Mouse (Mus musculus) MEL (cell line): ENCODE results near the gene Poll.

Source experiments
- BHLHE40 ChIP-seq: IDR thresholded peaks from 2 replicates; pipeline ENCODE4 v1.6.1; 2012; ENCODE audit warnings: low read depth, mild to moderate bottlenecking, inconsistent platforms, low read length, improper control_type of control experiment, borderline replicate concordance
- CTCF ChIP-seq, 3 experiments: IDR thresholded peaks in 2 of 3; conservative IDR thresholded peaks in 1 of 3; 2 replicates each; pipeline ENCODE4 v1.5.1; 2011 to 2012; ENCODE audit warnings: low read length in 3 of 3, low read depth in 2 of 3, mild to moderate bottlenecking in 2 of 3, improper control_type of control experiment in 1 of 3, inconsistent platforms in 1 of 3, mixed read lengths in 1 of 3, moderate library complexity in 1 of 3; ENCODE audit not compliant: control insufficient read depth in 1 of 3, insufficient read depth in 1 of 3, poor library complexity in 1 of 3, severe bottlenecking in 1 of 3
- EP300 ChIP-seq, 2 experiments: IDR thresholded peaks; 2 replicates each; pipeline ENCODE4 v1.6.1; 2011; ENCODE audit warnings: improper control_type of control experiment in 2 of 2, low read length in 2 of 2, low read depth in 1 of 2, mild to moderate bottlenecking in 1 of 2
- MAFK ChIP-seq: IDR thresholded peaks from 2 replicates; pipeline ENCODE4 v1.6.1; 2011; ENCODE audit warnings: low read depth, mild to moderate bottlenecking, low read length, improper control_type of control experiment, borderline replicate concordance
- MAX ChIP-seq: IDR thresholded peaks from 2 replicates; pipeline ENCODE4 v1.6.1; 2011; ENCODE audit warnings: low read length, improper control_type of control experiment
- POLR2AphosphoS5 ChIP-seq: IDR thresholded peaks from 2 replicates; pipeline ENCODE4 v1.6.1; 2012; ENCODE audit warnings: low read depth, borderline replicate concordance, mild to moderate bottlenecking, inconsistent platforms, low read length, moderate library complexity, mixed read lengths

DNA sequence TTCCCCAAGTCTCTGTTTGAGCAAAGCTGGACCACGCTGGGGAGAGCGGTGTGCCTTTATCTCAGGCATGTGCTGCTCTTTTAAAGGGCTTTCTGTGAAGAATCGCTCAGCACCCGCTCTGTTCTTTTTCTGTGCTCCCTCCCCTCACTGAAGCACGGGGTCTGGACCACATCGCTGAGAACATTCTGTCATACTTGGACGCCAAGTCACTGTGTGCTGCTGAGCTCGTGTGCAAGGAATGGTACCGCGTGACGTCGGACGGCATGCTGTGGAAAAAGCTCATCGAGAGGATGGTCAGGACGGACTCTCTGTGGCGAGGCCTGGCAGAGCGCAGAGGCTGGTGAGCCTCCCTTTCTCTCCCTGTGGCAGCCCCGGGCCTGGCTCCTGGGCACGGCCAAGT is 52.8 kb downstream of the Poll start:
- TF ChIP-seq EP300 (IDR thresholded peaks at IDR 0.05; ENCODE audit: low read depth in 1 of 2, low read length in 2 of 2) (no peak), MAX (no peak), POLR2AphosphoS5 (no peak), CTCF (IDR thresholded peaks at IDR 0.05 in 2 of 3, conservative IDR thresholded peaks at IDR 0.05 in 1 of 3; ENCODE audit: control insufficient read depth in 1 of 3, insufficient read depth in 1 of 3, low read depth in 2 of 3, low read length in 3 of 3, poor library complexity in 1 of 3, severe bottlenecking in 1 of 3) (no peak), BHLHE40 (no peak), MAFK (no peak)
